Mouse (Mus musculus): ENCODE results near the gene Sned1. TPM values are rescaled to one million over a fixed set of nuclear protein-coding genes. Genes with fewer than 3 reads are reported as not detected.

Gene Sned1
- polyA plus RNA-seq, 1 experiment from 2014 or later = 4.0 TPM

DNA sequence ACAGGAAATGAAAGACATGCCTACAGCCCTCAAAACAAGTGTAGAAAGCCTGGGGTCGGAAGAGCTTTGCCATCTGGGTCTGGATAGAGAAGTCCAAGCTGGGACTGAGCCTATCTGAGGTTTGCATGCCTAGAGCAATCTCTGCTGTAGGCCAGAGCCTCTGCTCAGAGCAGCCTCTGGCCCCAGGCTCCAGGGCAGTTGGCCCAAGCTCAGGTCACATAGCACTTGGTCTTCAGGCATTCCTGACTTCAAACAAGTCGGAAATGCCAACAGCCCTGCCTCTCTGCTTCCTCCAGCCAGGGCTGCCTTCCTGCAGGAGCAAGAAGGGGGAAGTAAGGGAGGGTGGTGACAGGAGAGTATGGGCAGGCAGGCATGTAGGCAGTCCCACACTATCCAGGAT lies 10.3 kb downstream of the Sned1 start:
- H3K27me3 ChIP-seq (ENCODE audit: control insufficient read depth, insufficient read depth, low read length) = no peaks in the 10 kb centered on the region
- no peaks in the 10 kb centered on the region for H3K36me3 ChIP-seq (ENCODE audit: control insufficient read depth, insufficient read depth, low read length)
- no peak overlapping the region for H3K27ac ChIP-seq (ENCODE audit: low read depth, low read length)
- no peak for DNase-seq (ENCODE audit: low spot score)
- WGBS = 49% methylated on average over 2 of the region's 2 CpGs
- no peaks in the 10 kb centered on the region for H3K4me1 ChIP-seq (replicated peaks; ENCODE audit: control insufficient read depth, insufficient read depth, low read length)
- ATAC-seq (ENCODE audit: low FRiP score) = no peak
- no peak overlapping the region for H3K4me2 ChIP-seq (replicated peaks; ENCODE audit: low read depth, low read length)
- H3K9me3 ChIP-seq (ENCODE audit: control insufficient read depth, low read length) = no peaks in the 10 kb centered on the region
- no peak overlapping the region for H3K4me3 ChIP-seq (ENCODE audit: low read depth, low read length)
- no peak overlapping the region for H3K9ac ChIP-seq (ENCODE audit: low read depth, low read length)

DNA sequence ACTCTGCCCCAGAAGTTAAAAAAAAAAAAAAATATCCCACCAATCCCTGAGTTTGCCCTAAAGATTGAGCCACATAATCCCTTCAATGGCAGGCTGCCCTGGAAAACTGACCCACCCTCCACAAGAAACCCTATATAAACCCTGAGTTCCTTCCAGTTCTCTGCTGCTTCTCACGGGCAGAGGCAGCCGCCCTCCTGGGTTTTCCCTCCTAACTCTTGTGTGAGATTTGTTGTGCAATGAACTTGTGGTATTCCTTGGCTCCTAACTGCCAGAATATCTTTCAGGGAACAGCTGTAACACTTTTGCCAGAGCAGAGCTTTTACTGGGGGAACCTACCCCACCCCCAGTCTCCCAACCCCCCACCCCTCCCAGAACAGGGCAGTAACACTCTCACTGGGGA lies 16.9 kb downstream of the Sned1 start:
- ATAC-seq (ENCODE audit: low FRiP score) (no peak), DNase-seq (ENCODE audit: low spot score) (no peak)
- no peaks in the 10 kb centered on the region for H3K4me1 ChIP-seq (replicated peaks; ENCODE audit: control insufficient read depth, insufficient read depth, low read length)
- no peaks in the 10 kb centered on the region for H3K9me3 ChIP-seq (ENCODE audit: control insufficient read depth, low read length)
- no peak overlapping the region for H3K4me2 ChIP-seq (replicated peaks; ENCODE audit: low read depth, low read length)
- no peak overlapping the region for H3K27ac ChIP-seq (ENCODE audit: low read depth, low read length)
- H3K4me3 ChIP-seq (ENCODE audit: low read depth, low read length) = no peak overlapping the region
- no peaks in the 10 kb centered on the region for H3K27me3 ChIP-seq (ENCODE audit: control insufficient read depth, insufficient read depth, low read length)
- no peak overlapping the region for H3K9ac ChIP-seq (ENCODE audit: low read depth, low read length)
- H3K36me3 ChIP-seq (ENCODE audit: control insufficient read depth, insufficient read depth, low read length) = no peaks in the 10 kb centered on the region
- 60% methylated on average over 2 of the region's 2 CpGs for WGBS

DNA sequence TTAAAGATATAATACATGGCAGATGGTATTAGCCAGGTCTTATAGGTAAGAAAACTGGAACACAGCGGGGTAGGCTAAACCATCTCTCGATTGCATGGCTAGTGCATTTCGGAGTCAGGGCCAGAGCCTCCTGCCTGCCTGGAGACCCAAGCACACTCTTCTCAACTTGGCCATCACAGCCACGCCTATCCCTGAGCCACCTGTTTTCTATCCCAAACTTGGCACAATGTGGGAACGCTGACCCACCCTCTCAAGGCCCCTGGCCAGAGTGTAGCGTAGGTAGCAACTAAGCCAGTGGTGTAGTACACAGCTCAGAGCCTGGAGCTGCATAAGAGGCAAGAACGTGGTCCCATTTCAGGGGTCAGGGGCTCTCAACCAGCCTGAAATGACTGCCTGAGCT lies 20.1 kb downstream of the Sned1 start:
- WGBS = 94% methylated on average over 7 of the region's 7 CpGs
- ATAC-seq (ENCODE audit: low FRiP score) = no peak

DNA sequence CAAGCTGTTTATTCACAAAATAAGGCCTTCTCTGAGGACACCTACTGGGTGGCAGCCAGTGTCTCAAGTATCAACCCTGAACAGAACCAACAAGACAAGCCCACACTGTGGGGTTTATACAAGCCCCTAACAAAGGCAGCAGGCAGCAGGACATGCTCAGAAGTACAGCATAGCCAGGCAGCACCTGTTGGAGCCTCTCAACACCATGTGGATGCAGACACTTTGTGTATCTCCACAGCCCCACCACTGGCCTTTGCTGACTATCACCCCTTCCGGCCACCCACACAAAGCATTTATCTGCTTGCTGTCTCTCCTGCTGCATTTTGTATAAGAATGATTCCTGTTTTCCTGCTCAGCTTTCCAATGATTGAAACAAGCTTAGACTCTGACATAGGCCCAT lies 21.9 kb downstream of the Sned1 start:
- no peaks in the 10 kb centered on the region for H3K36me3 ChIP-seq (ENCODE audit: control insufficient read depth, insufficient read depth, low read length)
- H3K27ac ChIP-seq (ENCODE audit: low read depth, low read length) = no peak overlapping the region
- no peak overlapping the region for H3K9ac ChIP-seq (ENCODE audit: low read depth, low read length)
- H3K4me3 ChIP-seq (ENCODE audit: low read depth, low read length) = no peak overlapping the region
- no peaks in the 10 kb centered on the region for H3K27me3 ChIP-seq (ENCODE audit: control insufficient read depth, insufficient read depth, low read length)
- ATAC-seq (ENCODE audit: low FRiP score) (no peak), DNase-seq (ENCODE audit: low spot score) (no peak)
- no peak overlapping the region for H3K4me2 ChIP-seq (replicated peaks; ENCODE audit: low read depth, low read length)
- WGBS = 74% methylated on average over 1 of the region's 1 CpGs
- H3K9me3 ChIP-seq (ENCODE audit: control insufficient read depth, low read length) = no peaks in the 10 kb centered on the region
- no peaks in the 10 kb centered on the region for H3K4me1 ChIP-seq (replicated peaks; ENCODE audit: control insufficient read depth, insufficient read depth, low read length)

More for the DNA sequence above, 20.1 kb downstream of the Sned1 start:
- Histone ChIP-seq H3K9ac (ENCODE audit: low read depth, low read length) (no peak overlapping the region), H3K4me2 (replicated peaks; ENCODE audit: low read depth, low read length) (no peak overlapping the region), H3K4me3 (ENCODE audit: low read depth, low read length) (no peak overlapping the region), H3K36me3 (ENCODE audit: control insufficient read depth, insufficient read depth, low read length) (no peaks in the 10 kb centered on the region), H3K4me1 (replicated peaks; ENCODE audit: control insufficient read depth, insufficient read depth, low read length) (no peaks in the 10 kb centered on the region), H3K9me3 (ENCODE audit: control insufficient read depth, low read length) (no peaks in the 10 kb centered on the region), H3K27ac (ENCODE audit: low read depth, low read length) (no peak overlapping the region), H3K27me3 (ENCODE audit: control insufficient read depth, insufficient read depth, low read length) (no peaks in the 10 kb centered on the region)
- DNase-seq (ENCODE audit: low spot score) = no peak

- peak; percentile 6 for DNase-seq (ENCODE audit: low spot score)
- Histone ChIP-seq H3K4me1 (replicated peaks; ENCODE audit: control insufficient read depth, insufficient read depth, low read length) (no peaks in the 10 kb centered on the region), H3K27me3 (ENCODE audit: control insufficient read depth, insufficient read depth, low read length) (no peaks in the 10 kb centered on the region), H3K4me2 (replicated peaks; ENCODE audit: low read depth, low read length) (no peak overlapping the region), H3K36me3 (ENCODE audit: control insufficient read depth, insufficient read depth, low read length) (no peaks in the 10 kb centered on the region), H3K9me3 (ENCODE audit: control insufficient read depth, low read length) (no peaks in the 10 kb centered on the region), H3K9ac (ENCODE audit: low read depth, low read length) (no peak overlapping the region), H3K27ac (ENCODE audit: low read depth, low read length) (no peak overlapping the region), H3K4me3 (ENCODE audit: low read depth, low read length) (no peak overlapping the region)
- ATAC-seq (ENCODE audit: low FRiP score) = no peak
- WGBS = 47% methylated on average over 3 of the region's 3 CpGs
Observed at GRCm38 (mm10) chr1:93267207-93267606, 31.6 kb downstream of the Sned1 start.

GRCm38 (mm10) chr1:93268246-93268645 lies 32.6 kb downstream of the Sned1 start:
- Histone ChIP-seq H3K9me3 (ENCODE audit: control insufficient read depth, low read length) (no peaks in the 10 kb centered on the region), H3K4me1 (replicated peaks; ENCODE audit: control insufficient read depth, insufficient read depth, low read length) (no peaks in the 10 kb centered on the region), H3K4me3 (ENCODE audit: low read depth, low read length) (no peak overlapping the region), H3K27ac (ENCODE audit: low read depth, low read length) (no peak overlapping the region), H3K9ac (ENCODE audit: low read depth, low read length) (no peak overlapping the region), H3K36me3 (ENCODE audit: control insufficient read depth, insufficient read depth, low read length) (no peaks in the 10 kb centered on the region), H3K4me2 (replicated peaks; ENCODE audit: low read depth, low read length) (no peak overlapping the region), H3K27me3 (ENCODE audit: control insufficient read depth, insufficient read depth, low read length) (no peaks in the 10 kb centered on the region)
- 87% methylated on average over 2 of the region's 2 CpGs for WGBS
- DNase-seq (ENCODE audit: low spot score) (no peak), ATAC-seq (ENCODE audit: low FRiP score) (no peak)

GRCm38 (mm10) chr1:93270516-93271240 lies 35.0 kb downstream of the Sned1 start:
- 77% methylated on average over 3 of the region's 3 CpGs for WGBS
- Histone ChIP-seq H3K9ac (ENCODE audit: low read depth, low read length) (no peak overlapping the region), H3K4me2 (replicated peaks; ENCODE audit: low read depth, low read length) (no peak overlapping the region), H3K27me3 (ENCODE audit: control insufficient read depth, insufficient read depth, low read length) (no peaks in the 10 kb centered on the region), H3K4me1 (replicated peaks; ENCODE audit: control insufficient read depth, insufficient read depth, low read length) (no peaks in the 10 kb centered on the region), H3K36me3 (ENCODE audit: control insufficient read depth, insufficient read depth, low read length) (no peaks in the 10 kb centered on the region), H3K9me3 (ENCODE audit: control insufficient read depth, low read length) (no peaks in the 10 kb centered on the region), H3K27ac (ENCODE audit: low read depth, low read length) (no peak overlapping the region), H3K4me3 (ENCODE audit: low read depth, low read length) (no peak overlapping the region)
- DNase-seq (ENCODE audit: low spot score) (no peak), ATAC-seq (ENCODE audit: low FRiP score) (no peak)

GRCm38 (mm10) chr1:93271751-93272150 lies 36.1 kb downstream of the Sned1 start:
- Histone ChIP-seq H3K4me2 (replicated peaks; ENCODE audit: low read depth, low read length) (no peak overlapping the region), H3K36me3 (ENCODE audit: control insufficient read depth, insufficient read depth, low read length) (no peaks in the 10 kb centered on the region), H3K27ac (ENCODE audit: low read depth, low read length) (no peak overlapping the region), H3K4me3 (ENCODE audit: low read depth, low read length) (no peak overlapping the region), H3K4me1 (replicated peaks; ENCODE audit: control insufficient read depth, insufficient read depth, low read length) (no peaks in the 10 kb centered on the region), H3K27me3 (ENCODE audit: control insufficient read depth, insufficient read depth, low read length) (no peaks in the 10 kb centered on the region), H3K9ac (ENCODE audit: low read depth, low read length) (no peak overlapping the region), H3K9me3 (ENCODE audit: control insufficient read depth, low read length) (no peaks in the 10 kb centered on the region)
- 75% methylated on average over 5 of the region's 6 CpGs for WGBS
- DNase-seq (ENCODE audit: low spot score) = no peak
- no peak for ATAC-seq (ENCODE audit: low FRiP score)

DNA sequence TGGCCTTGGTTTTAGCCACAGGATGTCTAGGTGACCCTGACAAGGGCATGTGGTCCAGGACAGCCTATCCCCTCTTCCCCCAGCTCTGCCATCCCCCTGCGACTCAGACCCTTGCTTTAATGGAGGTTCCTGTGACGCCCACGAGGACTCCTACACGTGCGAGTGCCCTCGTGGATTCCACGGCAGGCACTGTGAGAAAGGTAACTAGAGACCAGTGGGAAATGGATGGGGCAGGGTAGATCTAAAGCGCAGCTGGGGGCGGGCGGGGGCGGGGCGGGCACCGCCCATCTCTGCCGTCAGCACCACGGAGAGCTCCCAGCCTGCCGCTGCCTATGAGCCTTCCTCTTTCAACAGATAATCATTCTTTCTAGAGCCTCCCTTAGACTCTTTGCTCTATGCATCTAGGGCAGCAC lies 36.8 kb downstream of the Sned1 start:
- ATAC-seq (ENCODE audit: low FRiP score) (no peak), DNase-seq (ENCODE audit: low spot score) (peak; percentile 65)
- Histone ChIP-seq H3K27me3 (ENCODE audit: control insufficient read depth, insufficient read depth, low read length) (no peaks in the 10 kb centered on the region), H3K4me3 (ENCODE audit: low read depth, low read length) (no peak overlapping the region), H3K9me3 (ENCODE audit: control insufficient read depth, low read length) (no peaks in the 10 kb centered on the region), H3K9ac (ENCODE audit: low read depth, low read length) (no peak overlapping the region), H3K36me3 (ENCODE audit: control insufficient read depth, insufficient read depth, low read length) (no peaks in the 10 kb centered on the region), H3K4me2 (replicated peaks; ENCODE audit: low read depth, low read length) (0 out of 2 replicates have a peak overlapping the region, but pooled peaks have one; percentile 11), H3K4me1 (replicated peaks; ENCODE audit: control insufficient read depth, insufficient read depth, low read length) (no peaks in the 10 kb centered on the region), H3K27ac (ENCODE audit: low read depth, low read length) (no peak overlapping the region)
- 2% methylated on average over 16 of the region's 16 CpGs for WGBS
